Mouse (Mus musculus) kidney, postnatal 4 days (tissue): Measurements from ENCODE around the gene Stk10.

ENCODE experiments used
- DNase-seq, 2 experiments: peaks; one replicate each; pipeline ENCODE4 v3.0.0; 2021; ENCODE audit warnings: mixed read lengths in 2 of 2

The Stk10 gene

DNA sequence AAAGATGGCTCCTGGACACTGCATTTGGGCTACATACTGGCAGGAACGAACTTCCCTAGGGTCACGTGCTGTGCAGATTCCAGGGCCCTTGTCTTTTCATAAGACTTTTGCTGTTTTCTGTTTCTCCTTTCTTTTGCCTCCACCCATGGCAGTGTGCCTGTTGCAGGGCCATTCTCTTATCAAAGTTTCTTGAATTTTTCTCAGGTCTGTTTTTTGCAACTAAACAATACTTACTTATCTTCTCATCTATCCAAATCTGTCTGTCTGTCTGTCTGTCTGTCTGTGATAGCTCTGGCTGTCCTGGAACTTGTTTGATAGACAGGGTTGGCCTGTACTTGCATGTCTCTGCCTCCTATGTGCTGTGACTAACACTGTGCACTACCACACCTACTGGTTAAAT is 101.7 kb downstream of the Stk10 start:
- DNase-seq: no peak

DNA sequence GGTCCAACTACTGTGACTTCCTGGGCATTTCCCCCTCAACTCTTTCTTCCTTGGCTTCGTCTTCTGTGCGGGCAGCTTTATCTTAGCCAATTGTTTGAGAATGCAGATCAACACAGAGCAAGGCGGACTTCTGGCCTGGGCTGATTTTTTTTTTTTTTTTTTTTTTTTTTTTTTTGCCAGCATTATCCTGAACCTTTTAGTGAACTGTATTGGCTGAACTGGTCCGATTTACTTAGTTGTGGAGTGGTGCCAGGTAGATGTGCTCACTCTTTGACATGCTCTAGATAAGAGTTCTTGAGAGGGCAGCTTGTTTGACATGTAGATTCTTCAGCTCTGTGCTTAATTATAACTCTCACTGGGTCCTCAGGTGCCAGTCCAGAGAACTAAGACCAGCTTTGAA is 103.2 kb downstream of the Stk10 start:
- no peak for DNase-seq

- DNase-seq: no peak
Observed at GRCm38 (mm10) chr11:32638521-32639255, 105.6 kb downstream of the Stk10 start.

GRCm38 (mm10) chr11:32640617-32641016 is 107.5 kb downstream of the Stk10 start:
- no peak for DNase-seq

- DNase-seq: peak; percentile 95 to 97
Observed at GRCm38 (mm10) chr11:32642249-32642876, 109.3 kb downstream of the Stk10 start, which contains the start of gene Fbxw11. TSS of gene Fbxw11 (plus strand) at chr11:32642724.

DNA sequence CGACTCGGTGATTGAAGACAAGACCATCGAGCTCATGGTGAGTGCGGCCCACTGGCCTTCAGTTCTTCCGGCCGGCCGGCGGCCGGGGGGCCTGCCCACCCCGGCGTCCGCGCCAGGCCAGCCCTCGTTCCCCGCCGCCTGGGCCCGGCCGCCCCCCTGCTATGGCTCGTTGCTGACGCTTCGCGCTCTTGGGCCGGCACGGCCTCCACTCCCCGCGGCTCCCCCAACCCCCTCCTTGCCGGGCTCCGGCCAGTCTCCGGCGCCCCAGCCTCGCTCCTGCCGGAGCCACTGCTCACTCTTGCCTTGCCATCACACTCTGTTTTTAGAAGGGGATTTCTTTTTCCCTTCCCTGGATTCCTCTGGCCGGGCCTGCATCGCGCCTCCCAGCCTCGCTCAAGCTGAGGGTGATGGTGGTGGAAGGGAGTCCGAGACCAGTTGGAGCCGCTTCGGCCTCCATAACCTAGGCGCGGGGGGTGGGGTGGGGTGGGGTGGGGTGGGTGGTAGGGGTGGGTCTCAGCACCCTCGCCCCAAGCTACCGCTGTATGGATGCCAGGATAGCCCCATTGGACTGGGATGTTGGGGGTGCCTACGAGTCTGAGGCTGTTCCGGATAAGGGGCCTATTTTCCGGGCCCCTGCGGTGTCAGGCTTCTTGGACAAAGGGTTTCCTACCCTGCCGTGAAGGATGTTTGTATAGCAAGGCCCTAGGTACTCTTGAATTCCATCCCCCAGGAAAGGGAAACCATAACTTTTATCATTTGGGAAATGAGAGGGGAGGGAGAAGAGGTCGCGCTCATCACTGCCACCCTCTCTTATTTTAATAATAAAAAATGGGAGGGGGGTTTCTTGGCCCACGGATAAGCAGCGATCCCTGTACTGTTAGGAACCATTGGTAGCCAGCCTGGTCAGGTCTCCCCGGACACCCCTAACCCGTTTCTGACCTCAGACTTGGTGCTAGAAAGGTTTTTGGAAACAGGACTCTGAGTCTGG is 110.1 kb downstream of the Stk10 start:
- DNase-seq: no peak

- DNase-seq: no peak
Observed at GRCm38 (mm10) chr11:32644010-32644409, 110.9 kb downstream of the Stk10 start.

DNA sequence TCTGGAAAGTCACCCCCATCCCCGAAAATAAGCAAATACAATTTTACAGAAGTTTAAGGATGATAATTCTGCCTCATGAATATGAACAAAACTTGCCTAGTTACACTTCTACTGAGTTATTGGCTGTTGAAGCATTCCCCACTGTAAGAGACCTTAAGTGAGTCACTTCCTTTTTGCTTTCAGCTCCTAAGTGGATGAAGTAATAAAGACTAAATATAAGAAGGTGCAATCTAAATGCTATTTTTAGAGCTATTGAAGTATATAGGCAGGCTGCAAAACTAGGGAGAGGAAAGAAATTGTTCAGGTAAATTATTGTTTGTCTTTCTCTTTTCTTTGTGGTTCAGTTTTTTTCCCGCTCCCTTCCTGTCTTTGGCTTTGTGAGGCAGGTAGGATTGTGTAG is 114.2 kb downstream of the Stk10 start:
- DNase-seq: no peak

DNA sequence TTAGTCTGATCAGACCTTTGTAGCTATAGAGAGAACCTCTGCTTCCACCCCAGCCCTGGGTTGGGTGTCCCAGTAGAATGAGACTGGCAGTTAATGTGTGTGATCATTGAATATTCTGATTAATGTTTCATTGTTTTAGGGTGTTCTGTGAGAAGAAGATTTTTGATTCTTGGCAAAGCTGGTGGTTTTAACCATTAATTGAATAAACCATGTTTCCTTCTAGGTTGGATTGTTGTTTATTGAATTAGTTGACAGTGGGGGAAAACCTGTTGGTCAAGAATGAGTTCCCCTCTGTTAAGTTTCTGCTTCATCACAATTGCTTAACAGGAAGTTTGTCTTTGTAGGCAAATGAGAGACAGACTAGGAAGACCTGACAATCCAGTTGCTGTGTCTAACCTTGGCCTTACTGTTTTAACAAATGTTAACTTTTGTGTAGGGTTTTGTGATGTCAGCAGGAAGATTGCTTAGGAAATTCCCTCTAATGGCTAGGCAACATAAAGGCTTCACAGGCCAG is 117.2 kb downstream of the Stk10 start:
- no peak for DNase-seq

GRCm38 (mm10) chr11:32650893-32651590 is 117.9 kb downstream of the Stk10 start:
- DNase-seq: peak in 1 of 2 experiments; percentile 18

DNA sequence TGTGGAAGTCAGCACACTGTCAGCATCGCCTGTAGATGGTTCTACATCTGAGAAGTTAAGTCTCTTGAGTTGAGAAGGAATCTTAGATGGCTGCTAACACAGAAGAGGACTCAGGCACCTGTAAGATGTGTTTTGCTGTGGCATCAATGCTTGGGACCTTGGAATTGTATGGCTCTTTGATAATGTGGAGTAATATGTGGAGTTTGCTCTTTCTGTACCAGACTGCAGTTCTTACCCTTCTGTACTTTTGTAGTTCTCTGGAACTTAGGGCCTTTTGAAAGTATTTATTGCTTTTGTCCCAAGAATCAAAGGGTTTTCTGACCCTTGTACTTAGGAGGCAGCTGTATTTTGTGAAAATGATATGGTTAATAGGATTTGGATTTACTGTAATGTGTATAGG is 118.6 kb downstream of the Stk10 start:
- no peak for DNase-seq

GRCm38 (mm10) chr11:32662082-32662656 is 129.1 kb downstream of the Stk10 start:
- no peak for DNase-seq

GRCm38 (mm10) chr11:32665639-32666038 is 132.5 kb downstream of the Stk10 start:
- no peak for DNase-seq

DNA sequence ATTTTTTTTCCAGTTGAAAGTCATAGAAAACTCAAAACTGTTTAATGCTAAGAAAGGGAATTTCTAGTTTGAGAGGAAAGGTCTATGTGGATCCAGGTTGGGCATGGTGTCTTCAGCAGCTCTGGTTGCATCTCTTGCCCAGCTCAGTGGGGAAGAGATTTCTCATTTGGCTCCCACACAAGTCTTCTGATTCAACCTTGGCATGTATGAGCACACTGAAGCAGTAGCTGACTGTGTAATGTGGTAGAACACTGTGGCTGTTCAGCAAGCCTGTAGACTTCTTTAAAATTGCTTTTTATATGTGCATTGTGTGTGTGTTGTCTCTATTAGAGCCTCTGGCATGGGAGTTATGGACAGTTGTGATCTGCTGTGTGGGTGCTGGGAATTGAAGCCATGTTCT is 133.9 kb downstream of the Stk10 start:
- no peak for DNase-seq

GRCm38 (mm10) chr11:32671480-32671879 is 138.4 kb downstream of the Stk10 start:
- no peak for DNase-seq
